Mouse (Mus musculus) layer of hippocampus, postnatal 10 days (tissue): Measurements from ENCODE around the gene Iqca. TPM values are rescaled to one million over a fixed set of nuclear protein-coding genes. Genes with fewer than 3 reads are reported as not detected.

Experiments
- DNase-seq, 2 experiments: peaks; one replicate each; pipeline ENCODE4 v3.0.0; 2021; ENCODE audit warnings: low spot score in 2 of 2
- total RNA-seq, 2 experiments: library from RNA; stranded (reverse); gene quantifications; 2 replicates each; pipeline ENCODE4 v1.2.3; 2021

Gene Iqca
- total RNA-seq, 2 experiments from 2014 or later, result 1.1 to 2.2 TPM

DNA sequence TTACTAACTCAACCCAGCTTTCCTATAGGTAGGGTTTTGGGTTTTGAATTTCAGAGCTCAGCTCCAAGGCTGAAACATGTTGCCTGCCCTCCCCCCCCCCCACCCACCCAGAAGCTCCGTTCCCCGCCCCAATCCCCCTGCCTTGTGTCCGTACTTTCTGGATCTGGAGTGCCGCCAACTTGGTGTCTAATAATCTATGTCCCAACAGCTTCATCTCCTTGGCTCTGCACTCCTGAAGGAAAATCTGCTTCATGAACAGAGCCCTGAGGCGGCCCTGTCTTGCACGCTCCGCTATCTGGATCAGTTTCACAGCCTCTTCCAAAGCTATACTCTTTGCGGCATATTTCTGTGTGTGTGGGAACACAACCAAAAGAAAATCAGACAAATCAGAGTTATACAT, 13.5 kb downstream of the Iqca start:
- no peak for DNase-seq

DNA sequence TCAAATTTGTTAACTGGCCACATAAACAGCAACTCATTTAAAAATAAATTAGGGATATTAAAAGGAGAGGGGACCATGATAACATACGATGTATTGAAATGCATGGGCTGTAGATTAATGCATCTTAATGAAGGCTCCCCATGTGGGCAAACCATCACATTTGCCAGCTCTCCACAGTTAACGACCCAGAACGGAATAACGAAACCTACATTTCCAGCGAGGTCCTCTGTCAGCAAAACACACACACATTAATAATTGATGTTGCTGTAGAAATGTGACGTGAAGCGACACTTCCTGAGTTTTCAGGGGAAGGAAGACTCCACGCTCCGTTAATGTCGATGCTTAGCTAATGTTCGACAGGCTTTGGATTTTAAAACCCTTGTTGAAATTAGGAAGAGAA, 20.8 kb downstream of the Iqca start:
- DNase-seq, result no peak

DNA sequence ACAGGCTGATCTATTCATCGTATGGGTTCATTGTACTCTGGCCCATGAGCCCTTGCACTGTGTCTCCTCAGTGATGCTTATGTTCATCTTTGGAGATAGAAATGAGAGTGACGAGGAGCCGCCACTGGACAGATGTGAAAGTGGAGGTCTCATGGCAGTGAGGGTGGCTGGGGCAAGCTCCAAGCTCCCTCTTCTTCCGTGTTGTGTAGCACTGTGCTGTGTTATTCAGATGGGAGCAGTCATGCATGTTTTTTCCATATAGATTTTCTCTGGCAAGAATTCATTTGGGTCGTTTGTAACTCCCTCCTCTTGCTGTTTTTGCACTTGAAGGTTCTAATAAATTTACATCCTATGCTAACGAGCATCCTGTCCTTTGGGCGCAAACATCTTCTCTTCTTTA, 21.2 kb downstream of the Iqca start:
- no peak for DNase-seq

DNA sequence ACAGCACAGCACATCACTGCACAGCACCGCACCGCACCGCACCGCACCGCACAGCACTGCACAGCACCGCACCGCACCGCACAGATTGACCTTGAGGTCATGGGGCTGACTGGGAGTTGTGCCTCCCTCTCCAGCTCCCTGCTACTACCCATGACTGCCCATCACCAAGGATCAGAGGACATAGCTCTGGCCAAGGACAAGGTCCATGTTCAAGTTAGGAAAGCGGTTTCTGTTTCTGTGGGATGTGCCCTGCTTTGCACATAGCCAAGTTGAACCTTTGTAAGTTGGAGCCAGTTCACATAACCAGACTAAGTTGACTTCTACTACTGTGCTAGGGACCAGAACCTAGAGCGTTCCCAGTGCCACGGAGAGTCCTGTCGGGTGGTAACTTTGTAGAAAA, 28.6 kb downstream of the Iqca start:
- DNase-seq, result no peak

DNA sequence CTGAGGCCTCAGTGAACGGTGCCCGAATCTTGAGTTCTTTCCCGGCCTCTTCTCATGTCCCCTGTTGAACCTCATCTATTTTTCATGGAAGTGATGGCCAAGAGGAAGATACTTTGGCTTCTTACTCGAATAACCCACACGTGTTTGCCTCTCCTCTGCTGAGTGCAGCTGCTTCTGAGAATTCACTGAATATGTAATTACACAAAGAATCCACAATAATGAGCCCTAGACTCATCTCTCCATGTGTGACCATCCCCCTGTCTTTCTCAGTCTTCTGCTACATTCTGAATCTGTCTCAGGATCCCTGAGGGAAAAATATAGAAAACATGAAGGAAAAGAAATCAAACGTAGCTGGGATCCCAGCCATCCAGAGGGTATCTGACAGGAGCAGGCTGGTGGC, 32.5 kb downstream of the Iqca start:
- no peak for DNase-seq

DNA sequence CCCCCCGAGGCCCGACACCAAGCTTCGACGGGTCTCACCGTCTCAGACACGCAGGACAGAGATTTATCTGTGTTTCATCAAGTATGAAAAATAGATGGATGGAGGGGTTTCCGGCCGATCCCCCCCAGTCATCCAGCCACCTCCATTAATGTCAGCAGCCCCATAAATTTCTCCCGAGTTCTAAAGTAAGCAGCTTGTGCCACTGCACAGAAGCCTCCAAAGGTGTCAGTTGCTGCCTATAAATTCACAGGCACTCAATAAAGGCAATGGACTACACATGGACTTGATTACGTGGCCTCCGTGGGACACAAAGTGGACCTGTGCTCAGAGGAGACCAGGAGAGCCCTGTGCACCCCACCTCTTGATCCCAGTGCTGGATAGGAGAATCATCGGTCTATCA, 34.0 kb downstream of the Iqca start:
- no peak for DNase-seq

DNA sequence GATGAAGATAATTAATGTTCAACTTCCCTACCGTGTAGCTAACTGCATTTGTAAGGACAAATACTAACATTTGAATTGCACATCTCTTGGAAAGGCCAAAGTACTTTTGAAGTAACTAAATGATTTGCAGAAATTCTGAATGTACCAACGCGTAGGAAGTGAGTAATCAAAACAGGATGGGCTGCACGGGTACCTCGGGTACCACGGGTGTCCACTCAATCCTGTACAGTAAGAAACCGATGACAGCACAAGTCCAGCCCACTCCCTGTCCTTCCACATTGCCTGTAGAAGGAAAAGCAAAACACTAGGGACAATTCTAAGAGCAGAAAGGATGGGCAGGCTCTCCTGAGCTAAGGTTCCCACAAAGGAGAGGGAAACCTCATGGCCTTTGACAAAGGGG, 36.0 kb downstream of the Iqca start:
- no peak for DNase-seq

DNA sequence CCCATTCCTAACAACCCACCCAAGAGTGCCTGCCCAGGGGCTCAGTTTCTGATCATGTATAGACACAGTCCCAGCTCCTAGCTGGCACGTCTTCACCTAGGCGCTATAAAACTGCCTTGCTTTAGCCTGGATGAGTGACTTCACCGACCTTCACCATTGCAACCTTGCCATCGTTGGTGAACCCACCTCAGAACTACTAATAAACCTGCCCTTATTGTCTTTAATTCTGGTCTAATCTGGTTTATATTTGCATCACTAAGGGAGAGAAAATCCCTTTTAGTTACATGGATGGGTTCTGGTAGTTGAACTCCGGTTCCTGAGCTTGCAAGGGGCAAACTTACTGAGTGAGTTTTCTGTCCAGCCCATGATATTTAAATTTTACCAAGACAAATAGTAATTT, 38.6 kb downstream of the Iqca start:
- no peak for DNase-seq

DNA sequence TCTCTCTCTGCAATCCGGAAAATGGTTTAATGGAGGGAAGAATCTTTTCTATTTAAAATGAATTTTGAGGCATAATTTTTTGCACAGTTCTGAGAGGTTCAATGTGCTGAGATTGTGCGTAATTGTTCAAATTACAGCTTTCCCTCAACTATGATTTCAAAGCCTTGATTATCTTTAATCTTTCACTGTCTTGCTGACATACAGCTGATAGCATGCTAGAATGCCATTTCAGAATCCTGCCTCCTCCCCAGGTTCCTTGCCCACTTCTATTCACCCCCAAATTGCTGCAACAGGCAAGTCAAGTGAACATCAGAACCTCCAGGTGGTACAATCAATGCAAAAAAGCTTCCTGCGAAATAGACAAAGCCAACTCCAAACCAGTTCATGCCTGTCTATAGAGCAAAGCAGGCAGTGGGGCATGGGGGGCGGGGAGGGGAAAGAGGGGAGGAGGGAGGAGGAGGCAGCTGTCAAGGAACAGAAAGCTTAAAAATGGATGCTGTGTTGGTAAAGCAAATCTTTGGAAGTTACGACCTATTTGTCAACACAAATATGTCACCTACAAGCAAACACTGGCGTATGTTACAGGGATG, 39.5 kb downstream of the Iqca start:
- DNase-seq, result no peak

DNA sequence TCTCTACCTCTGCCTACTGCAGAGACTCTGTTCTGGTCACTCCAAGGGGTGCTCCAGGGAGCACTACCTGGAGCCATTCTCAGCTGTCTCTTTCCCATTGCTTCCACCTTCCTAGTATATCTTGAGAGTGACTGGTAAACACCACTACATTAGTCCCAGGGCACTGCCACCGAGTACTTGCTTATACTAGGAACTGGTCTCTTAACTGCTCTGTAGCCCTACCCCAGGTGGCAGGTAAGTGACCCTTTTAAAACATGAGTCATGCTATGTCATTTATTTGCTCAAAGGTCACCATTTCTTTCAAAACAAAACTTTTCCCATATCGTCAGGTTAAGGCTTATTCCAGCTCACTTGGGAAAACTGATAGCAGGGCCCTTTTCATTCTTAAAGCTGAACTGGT, 40.5 kb downstream of the Iqca start:
- DNase-seq, result no peak

DNA sequence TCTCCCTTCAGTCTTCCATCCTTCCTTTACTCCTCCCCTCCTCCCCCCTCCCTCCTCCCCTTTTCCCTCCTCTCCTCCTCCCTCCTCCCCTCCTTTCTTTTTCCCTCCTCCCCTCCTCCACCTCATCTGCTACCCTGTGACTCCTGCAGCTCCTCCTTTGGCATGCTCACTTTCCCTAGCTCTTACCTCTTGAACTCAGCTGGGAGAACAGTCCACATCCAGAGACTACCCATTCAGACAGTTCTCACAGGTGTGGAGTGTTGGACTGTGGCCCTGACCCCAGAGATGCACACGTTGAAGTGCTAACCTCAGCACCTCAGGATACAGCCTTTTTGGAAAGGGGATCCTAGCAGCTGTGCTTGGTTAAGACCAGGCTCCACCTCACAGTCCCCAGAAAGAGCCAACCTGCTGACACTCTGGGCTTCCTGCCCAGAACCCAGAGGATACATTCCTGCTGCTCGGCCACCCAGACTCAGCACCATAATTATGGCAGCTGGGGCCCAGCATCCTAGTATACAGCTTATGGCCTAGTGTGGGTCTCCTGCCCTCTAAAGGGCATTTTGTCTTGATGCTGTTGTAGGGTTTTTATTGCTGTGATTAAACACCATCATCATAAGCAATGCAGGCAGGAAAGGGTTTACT, 41.9 kb downstream of the Iqca start:
- DNase-seq, result no peak

DNA sequence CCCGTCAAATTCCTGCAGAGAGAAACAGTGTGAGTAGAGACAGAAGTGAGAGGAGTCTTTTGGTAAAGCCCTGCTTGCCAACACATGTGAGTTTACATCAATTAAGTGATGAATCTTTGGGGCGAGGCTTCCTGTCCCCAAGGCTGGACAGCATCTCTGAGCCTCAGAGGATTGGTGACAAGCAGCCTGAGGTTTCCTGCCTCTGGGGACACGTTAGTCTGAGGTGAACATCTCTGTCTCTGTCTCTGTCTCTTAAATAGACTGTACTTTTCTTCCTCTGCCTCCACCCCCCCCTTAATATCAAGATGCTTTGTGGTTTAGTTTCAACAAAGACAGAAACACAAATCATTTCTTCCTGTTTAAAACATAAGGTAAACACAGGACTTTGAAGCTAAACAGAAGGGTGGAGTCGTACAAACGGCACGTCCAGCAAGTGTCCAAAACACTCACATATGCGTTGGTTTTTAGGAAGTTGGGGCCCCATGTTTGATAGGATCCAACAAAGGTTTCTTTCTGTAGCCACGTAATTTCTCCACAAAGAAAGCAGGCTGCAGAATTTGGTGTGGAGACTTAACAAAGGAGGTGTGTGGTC, 49.2 kb downstream of the Iqca start:
- no peak for DNase-seq

DNA sequence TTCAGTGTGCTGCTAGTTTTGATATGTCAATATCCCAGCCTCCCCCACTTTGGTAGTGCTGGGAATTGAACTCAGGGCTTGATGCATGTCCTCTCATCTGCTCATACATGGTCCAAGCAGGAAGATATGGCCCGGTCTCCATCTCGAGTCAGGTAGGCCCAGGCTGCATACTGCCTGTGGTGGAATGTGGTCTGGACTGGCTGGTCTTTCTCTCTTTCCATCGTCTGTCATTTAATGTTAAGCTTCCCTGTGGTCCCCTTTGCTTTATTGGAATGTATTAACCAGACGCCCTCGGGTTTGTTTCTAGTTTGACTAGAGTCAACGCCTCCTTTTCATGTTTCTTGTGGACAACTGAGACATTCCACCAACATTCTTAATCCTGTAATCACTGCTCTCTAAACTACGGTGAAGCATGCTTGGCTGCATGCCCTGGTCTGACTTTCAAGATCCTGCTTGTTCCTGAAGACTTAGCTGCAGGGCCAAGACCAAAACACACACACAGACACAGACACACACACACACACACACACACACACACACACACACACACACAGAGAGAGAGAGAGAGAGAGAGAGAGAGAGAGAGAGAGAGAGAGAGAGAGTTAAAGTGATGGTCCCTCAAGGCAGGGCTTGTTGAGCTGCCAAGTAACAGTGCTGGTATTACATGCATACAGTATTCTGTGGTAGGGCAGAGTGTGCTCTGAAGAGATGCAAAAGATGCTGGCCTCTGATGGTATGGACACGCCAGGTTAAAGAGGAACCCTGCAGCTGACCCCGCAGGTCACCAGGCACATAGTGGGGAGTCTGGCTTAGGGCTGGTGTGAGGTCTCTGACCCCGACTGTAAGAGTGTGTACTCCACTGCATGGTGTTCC, 52.6 kb downstream of the Iqca start:
- DNase-seq, result no peak

DNA sequence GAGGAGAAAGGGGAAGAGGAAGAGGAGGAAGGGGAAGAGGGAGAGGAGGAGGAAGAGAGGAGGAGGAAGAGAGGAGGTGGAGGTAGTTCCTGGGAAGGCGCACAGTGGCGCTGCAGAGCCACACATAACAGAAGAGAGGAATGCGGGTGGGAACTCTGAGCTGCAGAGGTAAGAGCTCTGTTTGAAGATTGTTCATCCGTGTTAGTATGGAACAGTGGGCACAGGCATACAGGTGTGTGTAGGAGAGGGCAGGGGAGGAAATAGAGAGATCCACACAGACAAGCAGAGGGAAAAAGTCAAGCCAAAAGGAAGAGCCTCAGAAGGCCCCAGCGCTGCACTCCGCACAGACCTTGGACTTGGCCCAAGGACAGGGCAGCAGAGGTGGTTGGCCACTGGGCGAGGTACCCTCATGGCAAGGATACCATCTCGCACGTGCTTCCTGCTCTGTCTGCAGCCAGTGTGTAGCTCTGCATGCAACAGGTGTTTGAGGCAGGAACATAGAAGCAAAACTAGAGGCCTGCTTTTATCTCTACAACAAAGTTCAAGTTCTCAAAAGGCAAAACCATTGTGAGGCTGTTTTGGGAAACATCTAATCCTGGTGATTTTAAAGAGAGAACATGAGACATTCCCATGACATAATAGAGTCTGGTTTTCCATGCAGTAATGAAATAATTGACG, 60.2 kb downstream of the Iqca start:
- DNase-seq, result no peak

DNA sequence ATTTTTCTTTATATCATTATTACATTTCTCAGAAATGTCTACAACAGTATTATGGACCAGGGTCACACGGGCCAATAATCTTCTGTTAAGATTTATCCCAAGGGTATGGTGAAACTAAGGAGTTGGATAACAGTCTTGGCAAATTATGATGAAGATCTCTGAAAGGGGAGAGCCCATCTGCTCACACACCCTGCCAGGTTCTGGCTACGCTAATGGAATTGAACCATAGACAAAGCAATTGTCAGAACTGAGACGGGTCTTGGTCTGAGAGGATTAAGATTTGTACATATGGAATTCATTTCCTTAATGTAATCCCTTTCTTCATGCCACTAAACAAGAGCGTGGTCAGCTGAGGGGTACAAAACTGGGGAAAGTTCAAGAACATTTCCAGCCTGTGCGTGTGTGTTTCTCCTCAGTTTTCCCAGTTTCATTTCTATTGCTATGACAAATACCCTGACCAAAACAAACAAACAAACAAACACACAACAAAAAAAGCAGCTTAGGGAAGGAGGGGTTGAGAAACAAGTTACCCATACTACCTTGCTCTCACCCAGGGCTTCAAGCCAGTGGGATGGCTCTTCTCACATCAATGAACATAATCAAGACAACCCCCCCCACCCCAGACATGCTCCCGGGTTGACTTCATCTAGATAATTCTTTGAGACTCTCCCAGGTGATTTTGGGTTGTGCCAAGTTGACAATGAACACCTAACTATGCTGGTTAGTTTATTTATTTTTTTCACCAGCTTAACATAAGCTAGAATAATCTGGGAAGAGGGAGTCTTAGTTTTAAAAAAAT, 64.8 kb downstream of the Iqca start:
- no peak for DNase-seq

DNA sequence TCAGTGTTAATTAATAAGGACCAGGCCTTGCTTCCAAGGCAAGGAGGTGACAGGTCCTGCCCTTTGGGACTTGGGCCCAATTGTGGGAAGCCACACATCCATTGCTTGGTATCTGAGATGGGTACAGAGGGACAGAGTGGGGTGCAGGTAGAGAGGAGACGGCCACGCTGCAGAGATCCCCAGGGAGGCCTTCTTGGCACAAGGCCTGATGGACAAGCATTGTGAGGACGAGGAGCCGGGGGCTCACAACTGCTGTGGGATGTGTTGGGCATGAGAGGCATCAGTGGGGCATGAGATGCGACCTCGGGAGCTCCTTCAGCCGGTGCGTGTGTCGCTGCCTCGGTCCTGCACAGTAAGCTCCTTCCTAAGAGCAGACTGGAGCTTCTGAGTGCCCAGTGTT, 66.7 kb downstream of the Iqca start:
- DNase-seq, result no peak

DNA sequence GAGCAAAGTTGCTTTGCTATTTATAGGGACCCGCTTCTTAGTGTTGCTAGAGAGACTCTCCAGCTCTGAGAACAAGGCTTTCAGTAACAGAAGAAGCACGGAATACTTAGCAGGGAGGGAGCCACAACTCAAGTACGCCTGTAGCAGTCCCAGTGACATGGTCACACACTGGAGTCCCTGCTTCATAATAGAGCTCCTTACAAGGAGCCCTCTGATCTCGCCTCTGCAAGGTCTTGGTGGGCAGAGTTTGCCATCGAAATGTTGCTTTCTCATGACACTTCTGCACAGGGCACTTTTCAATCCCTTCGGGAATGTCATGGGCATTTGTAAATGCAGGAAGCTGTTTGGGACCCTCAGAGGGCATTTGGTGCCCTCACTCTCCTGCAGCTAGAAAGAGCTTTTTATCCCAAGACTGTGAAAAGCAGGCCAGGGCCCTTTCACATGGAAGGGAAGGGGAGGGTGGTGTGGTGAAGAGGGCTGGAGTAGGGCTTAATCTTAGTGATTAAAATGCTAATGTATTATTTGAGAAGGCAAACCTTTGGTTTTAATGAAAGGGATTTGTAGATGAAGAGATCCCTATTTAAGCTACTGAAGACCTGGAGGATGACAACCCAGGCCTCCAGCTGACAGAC, 67.6 kb downstream of the Iqca start:
- DNase-seq, result no peak

DNA sequence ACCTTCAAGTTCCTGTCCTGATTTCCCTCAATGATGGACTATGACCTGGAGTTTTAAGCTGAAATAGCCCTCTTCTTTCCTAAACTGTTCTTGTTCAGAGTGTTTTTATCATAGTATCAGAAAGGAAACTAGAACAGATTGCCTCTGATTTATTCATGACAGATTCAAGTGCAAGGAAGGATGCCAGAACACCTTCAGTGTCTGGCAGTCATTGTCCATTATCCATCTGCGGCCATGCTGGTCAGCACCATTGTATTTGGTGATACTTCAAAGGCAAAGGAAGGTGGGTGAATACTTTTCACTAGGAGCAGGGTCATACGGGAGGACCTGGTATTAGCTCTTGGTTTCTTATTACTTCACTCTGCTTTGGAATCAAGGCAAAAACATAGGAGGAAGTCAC, 76.9 kb downstream of the Iqca start:
- no peak for DNase-seq

DNA sequence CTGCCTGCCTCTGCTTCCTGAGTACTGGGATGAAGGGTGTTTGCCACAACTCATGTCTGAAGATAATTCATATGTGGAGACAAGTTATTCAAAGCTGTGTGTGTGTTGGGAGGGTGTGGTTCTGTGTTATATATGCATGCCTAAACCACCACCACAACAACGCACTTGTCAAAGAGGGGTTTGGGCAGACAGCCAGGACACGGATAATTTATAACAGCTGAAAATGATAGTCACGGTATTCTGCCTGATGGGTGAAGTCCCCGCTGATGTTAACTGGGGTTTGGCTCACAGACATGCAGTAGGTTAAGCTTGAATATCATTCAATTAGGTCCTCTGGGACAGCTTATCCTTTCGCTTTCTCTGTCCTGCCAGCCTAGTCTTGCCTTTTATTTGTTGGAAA, 78.4 kb downstream of the Iqca start:
- DNase-seq, result no peak
